Mouse (Mus musculus) forelimb bud, embryonic 11.5 days (tissue): Measurements from ENCODE around the gene Lrrc46.
A peak's percentile ranks its signal among the peaks of the same experiment; 100 is the strongest.

Experiments
- DNase-seq: peaks from one replicate; pipeline ENCODE4 v3.0.0-alpha.2; 2012; ENCODE audit warnings: low read depth, low spot score

Gene Lrrc46

DNA sequence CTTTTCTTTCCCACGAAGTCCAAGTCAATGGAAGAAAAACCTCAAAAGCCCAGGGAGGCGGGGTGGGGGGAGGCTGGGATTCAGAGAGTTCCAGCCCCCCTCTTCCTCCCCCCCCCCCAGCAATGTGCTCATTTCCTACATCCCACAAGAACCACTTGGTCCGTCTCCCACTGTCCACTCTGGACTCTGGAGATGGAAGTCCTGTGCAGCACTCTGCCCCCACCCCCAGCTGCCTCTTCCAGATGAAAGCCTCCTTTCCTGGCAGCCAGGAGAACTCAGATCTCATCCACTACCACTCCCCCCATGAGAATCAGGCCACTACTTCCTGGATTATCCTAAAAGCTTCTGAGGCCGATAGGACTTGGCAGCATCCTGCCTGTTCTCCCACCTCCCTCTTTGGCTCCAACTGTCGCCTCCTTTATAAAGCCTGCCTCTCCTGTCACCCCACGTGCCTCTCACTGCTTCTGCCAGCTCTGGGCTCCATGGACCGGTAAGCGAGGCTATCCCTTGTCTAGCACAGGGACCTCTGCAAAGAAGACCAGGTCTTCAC lies 28.0 kb downstream of the Lrrc46 start, which contains the start of gene Sp6:
Gene Sp6 (plus strand): TSS at position 274 of the 550 bp plus-strand sequence.
- no peak for DNase-seq

DNA sequence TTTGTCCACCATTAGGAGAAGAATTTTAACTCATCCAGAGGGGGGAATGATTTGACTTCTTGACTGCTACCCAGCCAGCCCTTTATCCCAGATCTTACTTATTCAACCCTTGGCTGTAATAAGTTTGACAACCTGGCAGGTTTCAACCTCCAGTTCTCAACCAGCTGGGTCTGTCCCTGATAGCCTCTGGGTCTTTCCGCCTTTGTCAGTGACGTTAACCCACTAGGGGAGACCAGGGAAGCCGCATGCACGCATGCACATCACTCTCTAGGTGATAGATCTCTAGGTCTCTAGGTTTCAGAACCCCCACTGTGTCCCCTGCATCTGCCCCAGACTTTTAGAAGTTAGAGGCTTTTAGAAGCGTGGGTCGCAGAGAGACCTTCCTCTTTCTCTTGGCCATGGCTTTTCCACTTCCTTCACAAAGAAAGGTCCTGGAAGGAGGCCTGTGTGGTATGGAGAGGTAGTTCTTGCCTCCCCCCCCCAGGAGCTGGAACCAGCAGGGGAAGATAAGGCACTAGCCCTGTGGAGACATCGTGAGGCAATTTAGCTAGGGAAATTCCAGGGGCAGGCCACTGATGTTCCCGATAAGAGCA lies 31.9 kb downstream of the Lrrc46 start:
- DNase-seq: no peak

- DNase-seq: no peak
Observed at GRCm38 (mm10) chr11:97007093-97007794, 34.0 kb downstream of the Lrrc46 start.

DNA sequence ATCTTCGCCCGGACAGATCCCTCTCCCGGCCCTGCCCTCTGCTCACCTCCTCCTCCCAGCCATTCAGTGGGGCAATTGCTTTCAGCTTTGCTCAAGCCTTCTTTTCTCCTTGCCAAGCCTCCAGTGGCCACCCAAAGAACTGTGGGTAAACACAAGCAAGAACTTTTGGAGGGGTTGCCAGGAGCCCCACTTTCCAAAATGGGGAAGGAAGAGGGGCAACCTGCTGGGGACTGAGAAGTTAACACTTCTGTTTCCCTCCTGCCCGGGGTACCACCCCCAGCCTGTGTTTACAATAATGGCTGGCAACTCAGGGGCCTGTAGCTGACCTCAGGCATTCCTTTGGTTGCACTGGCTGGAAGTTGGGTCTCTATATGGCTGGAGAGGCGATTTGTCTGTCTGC lies 38.0 kb downstream of the Lrrc46 start:
- DNase-seq: no peak

GRCm38 (mm10) chr11:96997380-96997956 lies 43.7 kb downstream of the Lrrc46 start:
- DNase-seq: no peak

- no peak for DNase-seq
Observed at GRCm38 (mm10) chr11:96996773-96997379, 44.3 kb downstream of the Lrrc46 start.

DNA sequence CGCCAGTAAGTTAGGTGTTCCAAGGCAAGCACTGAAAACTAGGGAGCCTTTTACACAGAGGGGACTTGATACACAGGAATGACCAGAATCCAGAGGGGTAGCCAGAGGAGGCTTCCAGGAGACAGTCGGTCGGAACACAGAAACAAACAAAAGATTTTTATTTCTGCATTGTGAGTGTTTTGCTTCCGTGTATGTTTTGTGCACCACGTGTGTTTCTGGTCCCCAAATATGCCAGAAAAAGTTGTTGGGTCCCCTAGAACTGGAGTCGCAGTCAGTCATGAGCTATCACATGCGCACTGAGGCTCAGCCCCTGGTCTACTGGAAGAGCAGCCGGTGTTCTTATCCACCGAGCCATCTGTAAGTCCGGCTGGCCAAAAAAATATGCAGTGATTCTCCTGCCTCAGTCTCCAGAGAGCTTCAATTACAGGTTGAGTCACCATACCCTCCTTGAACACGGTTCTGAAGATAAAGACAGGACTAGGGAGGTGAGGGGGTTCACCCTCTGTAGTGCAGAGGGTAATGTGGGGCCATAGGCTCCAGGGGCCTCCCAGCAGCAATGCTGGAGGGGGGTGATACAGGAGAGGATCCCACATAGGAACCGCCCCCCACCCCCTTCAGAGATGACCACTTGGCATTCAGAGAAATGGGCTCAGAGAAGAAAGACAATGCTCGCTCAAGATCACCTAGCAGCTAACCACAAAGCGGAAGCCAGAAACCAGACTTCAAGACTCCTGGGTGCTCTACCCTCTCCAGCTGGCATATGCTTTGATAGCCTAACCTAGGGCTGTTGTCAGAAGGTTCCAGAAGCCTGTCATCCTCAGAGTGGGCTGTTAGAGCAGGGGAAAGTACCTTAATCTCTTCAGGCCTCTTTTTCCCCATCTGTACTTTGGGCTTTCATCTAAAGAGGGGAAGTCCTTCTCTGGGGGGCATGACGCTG lies 45.1 kb downstream of the Lrrc46 start:
- DNase-seq: no peak

- DNase-seq: no peak
Observed at GRCm38 (mm10) chr11:96995031-96995430, 46.2 kb downstream of the Lrrc46 start.

DNA sequence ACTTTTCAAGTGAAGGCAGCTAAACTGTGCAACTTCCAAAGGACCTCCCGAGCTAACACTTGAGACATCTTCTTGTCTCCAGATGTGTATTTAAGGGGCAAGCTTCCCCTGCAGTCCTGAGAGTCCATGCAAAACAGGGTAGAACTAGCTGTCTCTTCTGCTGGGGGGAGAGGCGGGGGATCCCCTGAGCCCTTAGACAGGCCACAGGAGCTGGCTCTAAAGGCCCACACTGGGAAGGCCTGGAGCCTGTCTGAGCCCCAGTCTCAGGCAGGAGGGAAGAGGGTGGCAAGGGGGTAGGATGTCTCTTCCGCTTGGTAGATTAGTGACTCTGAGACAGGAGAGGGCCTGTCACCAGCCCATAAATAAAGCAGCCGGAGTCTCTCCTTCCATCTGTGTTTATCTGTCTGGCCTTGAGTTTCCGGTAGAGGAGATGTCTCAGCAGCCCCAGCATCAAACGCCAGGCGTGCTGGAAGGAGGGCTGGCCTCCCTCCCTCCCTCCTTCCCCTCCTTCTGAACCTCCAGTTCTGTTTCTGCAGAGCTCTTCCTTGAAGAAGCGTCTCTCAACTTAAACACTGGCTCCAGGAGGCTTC lies 48.4 kb downstream of the Lrrc46 start:
- peak; percentile 3 for DNase-seq

- no peak for DNase-seq
Observed at GRCm38 (mm10) chr11:96991501-96991900, 49.7 kb downstream of the Lrrc46 start.

- DNase-seq: peak; percentile 20
Observed at GRCm38 (mm10) chr11:96987873-96988655, 53.1 kb downstream of the Lrrc46 start.

DNA sequence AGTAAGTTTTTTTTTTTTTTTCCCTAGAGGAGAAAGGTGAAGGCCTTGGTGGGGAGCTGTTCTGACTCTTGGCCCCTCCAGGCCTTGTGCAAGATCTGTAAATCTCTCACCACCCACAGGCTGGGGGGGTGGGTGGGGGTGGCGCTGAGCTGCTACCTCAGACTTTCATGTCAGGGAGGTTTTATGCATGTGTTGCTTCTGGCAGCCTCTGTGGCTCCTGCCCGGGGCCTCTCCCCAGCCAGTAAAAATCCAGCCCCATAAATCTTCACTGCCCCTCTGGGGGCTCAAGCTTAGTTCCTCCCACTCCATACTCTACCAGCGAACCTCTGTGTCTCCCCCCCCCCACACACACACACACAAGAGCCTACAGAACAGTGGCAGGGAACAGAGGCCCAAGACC lies 54.7 kb downstream of the Lrrc46 start:
- peak; percentile 23 for DNase-seq

- DNase-seq: peak; percentile 25
Observed at GRCm38 (mm10) chr11:96984903-96985302, 56.3 kb downstream of the Lrrc46 start.
